Mouse (Mus musculus) intestine, postnatal 0 days (tissue): ENCODE results near the gene Hpcal1. TPM values are rescaled to one million over a fixed set of nuclear protein-coding genes. Genes with fewer than 3 reads are reported as not detected.

Source experiments
- ATAC-seq: fragments of 200-750 bp; cut with Nextera tagmentation; 2 replicates; pipeline ENCODE4 v1.8.0; 2017; ENCODE audit warnings: mild to moderate bottlenecking, moderate TSS enrichment, moderate library complexity
- H3K27ac ChIP-seq: fragments of 300-500 bp; sonication (generic); 2 replicates; pipeline ENCODE4 v1.5.1; 2014; ENCODE audit warnings: mild to moderate bottlenecking, low read depth, low read length, moderate library complexity
- H3K27me3 ChIP-seq: fragments of 300-500 bp; sonication (generic); replicated peaks from 2 replicates; pipeline ENCODE4 v1.6.1; 2014; ENCODE audit warnings: low read length, mixed read lengths; ENCODE audit not compliant: control insufficient read depth, insufficient read depth
- H3K36me3 ChIP-seq: fragments of 300-500 bp; sonication (generic); 2 replicates; pipeline ENCODE4 v1.6.1; 2014; ENCODE audit warnings: mild to moderate bottlenecking, moderate library complexity; ENCODE audit not compliant: control insufficient read depth, insufficient read depth
- H3K4me1 ChIP-seq: fragments of 300-500 bp; sonication (generic); replicated peaks from 2 replicates; pipeline ENCODE4 v1.6.1; 2014; ENCODE audit warnings: antibody characterized with exemption, low read length, mixed read lengths; ENCODE audit not compliant: control insufficient read depth, insufficient read depth
- H3K4me2 ChIP-seq: fragments of 300-500 bp; sonication (generic); replicated peaks from 2 replicates; pipeline ENCODE4 v1.6.1; 2014; ENCODE audit warnings: low read depth, mild to moderate bottlenecking, moderate library complexity
- H3K4me3 ChIP-seq: fragments of 300-500 bp; sonication (generic); 2 replicates; pipeline ENCODE4 v1.5.1; 2014; ENCODE audit warnings: low read depth, low read length
- H3K9ac ChIP-seq: fragments of 300-500 bp; sonication (generic); 2 replicates; pipeline ENCODE4 v1.6.1; 2014; ENCODE audit warnings: mild to moderate bottlenecking, low read depth, low read length
- H3K9me3 ChIP-seq: fragments of 300-500 bp; sonication (generic); 2 replicates; pipeline ENCODE4 v1.6.1; 2016; ENCODE audit warnings: mixed run types; ENCODE audit not compliant: control insufficient read depth
- CTCF ChIP-seq: sonication (generic); IDR thresholded peaks from 2 replicates; pipeline ENCODE4 v1.5.1; 2016; ENCODE audit warnings: low read depth, mild to moderate bottlenecking, control low read depth, antibody characterized with exemption, moderate library complexity
- WGBS: fragments of 180-500 bp; shearing (Covaris S2); extraction: QIAGEN DNeasy Blood & Tissue Kit; methylation state at CpG from one replicate; pipeline ENCODE4 v1.1.7; 2014; 5-methylcytosine and 5-hydroxymethylcytosine counted together
- polyA plus RNA-seq: library from polyadenylated mRNA; unstranded; fragments of >200 nt; fragmentation: Nextera tagmentation; extraction: Ambion mirVana; gene quantifications from 2 replicates; pipeline ENCODE4 v1.2.1, GENCODE M21; 2015

The Hpcal1 gene
- polyA plus RNA-seq, 1 experiment from 2014 or later: 32.3 TPM

- H3K4me1 ChIP-seq: peaks cover 15% of the 10 kb centered on the region; the same call in 1 of the 2 replicates
- no peak overlapping the region for H3K4me2 ChIP-seq
- no peaks in the 10 kb centered on the region for H3K9me3 ChIP-seq
- H3K27ac ChIP-seq: no peak overlapping the region
- TF ChIP-seq CTCF: no peak
- no peaks in the 10 kb centered on the region for H3K36me3 ChIP-seq
- WGBS: 53% methylated on average over 4 of the region's 4 CpGs
- H3K4me3 ChIP-seq: no peak overlapping the region
- ATAC-seq: no peak
- no peaks in the 10 kb centered on the region for H3K27me3 ChIP-seq
- no peak overlapping the region for H3K9ac ChIP-seq
Measured at GRCm38 (mm10) chr12:17698934-17699333, 8.3 kb downstream of the Hpcal1 start.

- Histone ChIP-seq H3K27ac (no peak overlapping the region), H3K4me1 (peaks cover 18% of the 10 kb centered on the region; the same call in 1 of the 2 replicates), H3K36me3 (no peaks in the 10 kb centered on the region), H3K9ac (no peak overlapping the region), H3K27me3 (no peaks in the 10 kb centered on the region), H3K4me3 (no peak overlapping the region), H3K9me3 (no peaks in the 10 kb centered on the region), H3K4me2 (no peak overlapping the region)
- no peak for ATAC-seq
- 79% methylated on average over 1 of the region's 1 CpGs for WGBS
- TF ChIP-seq CTCF: no peak
Measured at GRCm38 (mm10) chr12:17699480-17699879, 8.8 kb downstream of the Hpcal1 start.

GRCm38 (mm10) chr12:17701131-17701720 lies 10.6 kb downstream of the Hpcal1 start:
- peaks cover 18% of the 10 kb centered on the region; the same call in 1 of the 2 replicates for H3K4me1 ChIP-seq
- no peaks in the 10 kb centered on the region for H3K36me3 ChIP-seq
- no peaks in the 10 kb centered on the region for H3K9me3 ChIP-seq
- H3K4me2 ChIP-seq: no peak overlapping the region
- WGBS: 69% methylated on average over 5 of the region's 5 CpGs
- H3K4me3 ChIP-seq: no peak overlapping the region
- H3K27me3 ChIP-seq: no peaks in the 10 kb centered on the region
- no peak overlapping the region for H3K9ac ChIP-seq
- no peak for TF ChIP-seq CTCF
- ATAC-seq: no peak
- no peak overlapping the region for H3K27ac ChIP-seq

GRCm38 (mm10) chr12:17701795-17702194 lies 11.1 kb downstream of the Hpcal1 start:
- ATAC-seq: no peak
- Histone ChIP-seq H3K27ac (no peak overlapping the region), H3K36me3 (no peaks in the 10 kb centered on the region), H3K27me3 (no peaks in the 10 kb centered on the region), H3K9ac (no peak overlapping the region), H3K4me3 (no peak overlapping the region), H3K4me2 (peak overlapping the region; percentile 35; the same call in 1 of the 2 replicates), H3K9me3 (no peaks in the 10 kb centered on the region), H3K4me1 (peaks cover 18% of the 10 kb centered on the region; the same call in 1 of the 2 replicates)
- no peak for TF ChIP-seq CTCF
- 20% methylated on average over 2 of the region's 2 CpGs for WGBS

- Histone ChIP-seq H3K9ac (0 out of 2 replicates have a peak overlapping the region, but pooled peaks have one; percentile 17), H3K4me2 (peak overlapping the region; percentile 35), H3K9me3 (no peaks in the 10 kb centered on the region), H3K27ac (no peak overlapping the region), H3K4me1 (peaks cover 18% of the 10 kb centered on the region; the same call in 1 of the 2 replicates), H3K4me3 (no peak overlapping the region), H3K36me3 (no peaks in the 10 kb centered on the region), H3K27me3 (no peaks in the 10 kb centered on the region)
- TF ChIP-seq CTCF: no peak
- 36% methylated on average over 9 of the region's 9 CpGs for WGBS
- ATAC-seq: peak; percentile 16; the same call in 1 of the 2 replicates
Measured at GRCm38 (mm10) chr12:17702257-17702943, 11.7 kb downstream of the Hpcal1 start.

- H3K4me1 ChIP-seq: peaks cover 18% of the 10 kb centered on the region; the same call in 1 of the 2 replicates
- no peak overlapping the region for H3K27ac ChIP-seq
Measured at GRCm38 (mm10) chr12:17702944-17703335, 12.3 kb downstream of the Hpcal1 start.

More at GRCm38 (mm10) chr12:17702944-17703335, 12.3 kb downstream of the Hpcal1 start:
- no peak for TF ChIP-seq CTCF
- Histone ChIP-seq H3K4me2 (no peak overlapping the region), H3K36me3 (no peaks in the 10 kb centered on the region), H3K9me3 (no peaks in the 10 kb centered on the region), H3K27me3 (no peaks in the 10 kb centered on the region), H3K9ac (no peak overlapping the region), H3K4me3 (no peak overlapping the region)
- WGBS: 66% methylated on average over 6 of the region's 6 CpGs
- no peak for ATAC-seq
